Mouse (Mus musculus) hindlimb bud, embryonic 11.5 days (tissue): ENCODE results near the gene Kbtbd12.

Source experiments
- DNase-seq: peaks from one replicate; pipeline ENCODE4 v3.0.0-alpha.2; 2012; ENCODE audit warnings: low read depth, low spot score; ENCODE audit errors: extremely low spot score

Kbtbd12 gene

GRCm38 (mm10) chr6:88637611-88638301, at the start of gene Kbtbd12:
Gene Kbtbd12, minus strand, starts transcription at chr6:88637950.
- DNase-seq: no peak

DNA sequence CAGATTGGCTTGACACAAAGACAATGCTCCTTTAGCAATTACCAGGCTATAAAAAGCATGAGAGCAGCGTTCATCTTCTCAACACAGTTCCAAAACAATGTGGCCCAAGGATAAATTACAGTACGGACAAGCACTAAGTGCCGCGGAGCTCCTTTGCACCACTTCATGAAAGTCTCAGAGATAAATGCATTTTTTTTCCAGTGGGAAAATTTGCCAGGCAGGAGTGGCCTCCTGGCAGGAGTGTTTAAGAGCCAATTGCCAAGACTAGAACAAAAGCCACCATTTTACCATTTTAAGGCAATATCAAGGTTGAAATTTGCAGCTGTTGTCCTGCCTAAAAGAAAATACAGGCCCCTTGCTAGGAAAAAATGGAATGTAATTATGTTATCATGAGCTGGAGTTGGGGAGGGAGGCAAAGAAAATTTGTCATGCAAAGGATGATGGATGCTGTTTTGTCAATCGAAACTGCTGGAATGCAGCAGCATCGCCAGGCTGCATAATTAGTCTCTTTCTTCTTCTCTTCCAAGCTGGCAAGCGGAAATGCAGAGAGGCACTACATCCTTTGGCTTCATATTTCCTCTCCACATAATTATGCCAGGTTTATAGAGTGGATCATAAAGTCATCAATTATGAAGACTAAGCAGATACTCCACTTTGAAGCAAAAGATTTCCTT, 45.8 kb upstream of the Kbtbd12 start:
- DNase-seq: no peak

DNA sequence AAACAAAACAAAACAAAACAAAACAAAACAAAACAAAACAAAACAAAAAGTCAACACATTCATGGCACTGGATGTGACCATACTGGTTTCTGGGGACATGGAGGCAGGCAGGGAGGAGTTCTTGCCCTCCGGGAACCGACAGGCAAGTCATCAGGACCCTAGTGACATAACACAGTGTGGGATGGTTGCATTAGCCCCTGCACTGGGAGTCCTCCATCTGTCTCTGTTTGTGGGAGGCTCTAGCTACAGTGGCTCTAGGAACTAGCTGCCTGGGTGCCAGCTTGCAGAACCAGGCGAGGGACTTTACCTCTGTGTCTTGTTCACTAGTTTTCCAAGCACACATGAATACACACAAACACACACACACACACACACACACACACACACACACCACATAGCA, 43.3 kb upstream of the Kbtbd12 start:
- no peak for DNase-seq

DNA sequence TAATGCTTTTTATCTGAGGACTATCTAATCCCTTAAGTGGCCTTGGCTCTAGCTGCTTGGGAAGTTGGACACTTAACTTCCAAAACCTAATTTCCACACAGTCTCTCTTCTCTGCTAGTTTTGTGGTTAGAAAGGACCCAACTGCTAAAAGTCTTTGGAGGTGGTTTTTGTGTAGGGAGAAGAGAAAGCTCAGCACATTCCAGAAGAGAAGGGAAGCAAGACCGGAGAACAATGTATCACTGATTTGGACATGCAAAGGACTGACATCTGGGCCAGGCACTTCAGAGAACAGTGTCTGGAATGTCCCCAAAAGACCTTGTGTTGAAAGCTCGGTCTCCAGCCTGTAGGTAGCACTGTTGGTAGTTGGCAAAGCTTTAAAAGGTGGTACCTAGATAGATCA, 40.0 kb upstream of the Kbtbd12 start:
- no peak for DNase-seq

- DNase-seq: no peak
These were observed 39.3 kb upstream of the Kbtbd12 start for GRCm38 (mm10) chr6:88676753-88677736.

GRCm38 (mm10) chr6:88675815-88676214, 38.1 kb upstream of the Kbtbd12 start:
- DNase-seq: no peak

DNA sequence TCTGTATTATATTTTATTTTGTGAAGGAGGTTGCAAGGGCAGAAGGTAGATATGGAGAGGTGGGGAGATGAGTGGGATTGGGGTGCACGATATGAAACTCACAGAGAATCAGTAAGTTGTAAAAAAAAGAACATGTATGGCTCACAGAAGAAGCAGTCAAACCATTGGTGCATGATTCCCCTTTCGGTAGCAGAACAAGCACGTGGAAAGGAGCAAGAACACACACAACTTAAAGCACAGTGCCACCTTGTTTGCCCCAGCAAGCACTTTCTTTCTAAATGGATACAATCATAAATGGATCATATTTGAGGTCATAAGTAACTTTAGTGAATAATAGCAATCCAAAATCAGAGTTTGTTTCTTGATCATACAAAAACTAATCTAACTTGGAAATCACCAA, 24.5 kb upstream of the Kbtbd12 start:
- no peak for DNase-seq

DNA sequence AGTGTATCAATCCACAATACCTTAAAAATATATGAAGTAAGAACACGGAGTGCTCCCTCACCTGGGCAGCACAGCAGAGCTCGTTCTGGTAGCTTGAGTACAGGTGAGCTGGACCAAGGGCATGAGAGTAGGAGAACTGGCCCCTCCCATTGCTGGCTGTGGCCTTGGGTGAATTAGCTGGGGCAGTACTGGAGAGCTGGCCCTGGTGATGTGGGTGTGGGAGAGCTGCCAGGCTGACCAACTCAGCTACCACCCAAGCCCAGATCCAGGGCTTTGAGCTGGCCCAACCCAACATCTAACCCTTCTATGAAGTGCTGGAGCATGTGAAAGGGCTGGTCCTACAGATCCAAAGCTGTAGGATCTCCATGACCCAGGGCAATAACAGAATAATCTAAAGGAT, 23.9 kb upstream of the Kbtbd12 start:
- DNase-seq: no peak

- DNase-seq: no peak
These were observed 10.0 kb upstream of the Kbtbd12 start for GRCm38 (mm10) chr6:88647564-88648295.

DNA sequence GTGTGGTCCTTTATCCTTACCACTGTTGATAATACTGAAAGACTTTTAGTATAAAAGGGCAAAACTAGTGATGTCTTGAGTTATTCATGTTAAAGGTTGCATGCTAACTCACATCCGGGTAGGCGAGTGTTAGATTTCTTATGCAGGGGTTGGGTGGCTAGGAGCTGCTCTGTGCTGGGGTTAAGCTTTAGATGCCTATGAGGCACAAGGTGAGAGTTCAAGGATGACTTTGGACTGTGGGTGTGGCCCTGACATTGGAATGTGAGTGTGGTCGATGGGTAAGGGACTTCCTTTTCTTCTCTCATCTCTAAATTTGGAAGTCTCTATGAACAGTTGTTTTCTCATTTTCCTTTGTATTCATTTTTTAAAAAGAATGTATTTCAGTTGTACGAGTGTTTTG, 7.0 kb upstream of the Kbtbd12 start:
- DNase-seq: no peak

GRCm38 (mm10) chr6:88641346-88641920, 3.7 kb upstream of the Kbtbd12 start:
- DNase-seq: no peak

DNA sequence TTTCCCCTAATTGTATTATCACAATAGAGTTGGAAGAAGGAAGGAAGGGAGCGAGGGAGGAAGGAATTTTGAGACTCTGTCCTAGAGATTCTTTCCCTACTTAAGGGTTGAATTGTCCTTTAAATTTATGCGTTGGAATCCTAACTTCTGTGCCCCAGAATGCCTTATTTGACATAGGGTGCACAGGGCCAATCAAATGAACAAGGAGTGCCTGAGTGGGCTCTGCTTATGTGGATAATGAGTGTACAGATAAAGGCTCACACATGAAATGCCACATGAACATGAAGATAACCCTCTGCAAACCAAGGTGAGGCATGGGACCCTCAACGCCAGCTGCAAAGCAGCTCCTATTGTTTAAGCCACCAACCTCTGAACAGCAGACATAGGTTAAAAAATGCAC, 2.6 kb upstream of the Kbtbd12 start:
- DNase-seq: no peak

- no peak for DNase-seq
These were observed 2.2 kb upstream of the Kbtbd12 start for GRCm38 (mm10) chr6:88639921-88640320.

GRCm38 (mm10) chr6:88639372-88639920, 1.7 kb upstream of the Kbtbd12 start:
- DNase-seq: no peak

DNA sequence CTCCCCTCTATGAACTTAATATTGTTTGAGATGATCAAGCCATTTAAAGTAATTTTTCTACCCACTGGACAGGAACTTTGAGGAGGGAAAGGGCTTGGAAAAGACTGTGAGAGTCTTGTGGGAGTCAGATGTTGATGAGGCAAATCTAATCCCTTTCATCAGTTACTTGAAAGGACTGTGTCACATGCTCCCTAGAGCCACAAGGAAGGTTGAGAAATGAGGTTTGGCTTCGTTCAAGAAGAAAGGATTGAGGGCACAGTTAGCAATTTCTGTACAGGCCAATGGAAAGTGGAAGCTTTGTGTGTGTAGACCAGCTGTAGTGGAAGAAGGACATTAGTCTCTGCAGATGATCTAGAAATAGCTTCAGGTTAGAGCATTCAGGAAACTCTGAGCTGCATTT, 1.2 kb upstream of the Kbtbd12 start:
- DNase-seq: no peak

DNA sequence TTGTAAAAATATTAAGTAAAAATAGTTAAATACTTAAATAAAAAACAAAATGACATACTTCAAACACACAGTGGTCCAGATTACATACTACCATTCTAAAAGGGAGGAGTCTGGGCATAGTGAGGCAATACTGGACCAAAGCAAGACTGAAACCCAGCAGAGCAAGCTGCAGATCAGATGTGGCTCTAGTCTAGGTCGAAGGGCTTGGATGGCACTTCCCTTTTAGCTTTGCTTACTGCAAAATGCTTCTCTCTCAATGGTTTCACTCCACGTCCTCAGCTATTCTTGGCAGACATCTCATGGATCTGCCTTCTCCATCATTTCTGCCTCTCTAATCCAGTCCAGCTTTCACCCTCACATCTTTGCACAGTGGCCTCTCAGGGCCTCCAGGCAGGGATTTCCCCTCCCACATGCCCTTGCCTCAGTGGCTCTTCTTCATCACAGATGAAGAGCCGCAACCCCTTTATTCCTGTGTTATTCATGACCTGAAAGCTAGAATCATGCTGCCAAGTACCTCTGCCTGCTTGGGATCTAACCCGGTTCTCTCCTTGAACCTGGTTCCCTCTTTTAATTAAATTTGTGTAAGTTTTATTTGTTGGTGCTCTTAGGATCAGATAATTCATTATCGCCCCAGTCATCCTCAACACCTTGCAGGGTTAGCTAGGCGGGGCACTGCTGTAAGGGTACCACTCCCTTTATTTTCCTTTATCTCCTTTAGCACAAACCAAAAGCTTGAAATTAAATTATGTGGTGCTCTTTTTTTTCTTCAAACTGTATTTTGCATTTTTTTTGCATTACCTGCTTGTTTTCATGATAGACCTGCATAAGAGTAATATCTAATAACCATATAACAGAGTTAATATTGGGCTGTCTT, 1.6 kb downstream of the Kbtbd12 start:
- no peak for DNase-seq

GRCm38 (mm10) chr6:88631293-88631692, 6.5 kb downstream of the Kbtbd12 start:
- no peak for DNase-seq

DNA sequence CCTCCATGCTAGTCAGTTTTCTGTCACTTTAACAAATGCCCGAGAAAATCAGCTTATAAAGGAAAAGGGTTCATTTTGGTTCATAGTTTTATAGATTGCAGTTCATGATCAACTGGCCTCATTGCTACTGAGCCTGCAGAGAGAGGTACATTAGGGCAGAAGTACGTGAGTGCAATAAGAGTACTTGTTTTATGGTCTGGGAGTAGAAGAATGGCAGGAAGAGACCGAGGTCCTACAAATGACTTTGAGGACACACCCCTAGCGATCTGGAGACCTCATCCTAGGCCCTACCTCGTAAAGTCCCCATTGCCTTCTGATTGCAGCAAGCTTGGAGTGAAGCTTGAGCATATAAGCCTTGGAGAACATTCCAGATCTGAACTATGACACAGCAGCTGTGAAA, 7.2 kb downstream of the Kbtbd12 start:
- no peak for DNase-seq

DNA sequence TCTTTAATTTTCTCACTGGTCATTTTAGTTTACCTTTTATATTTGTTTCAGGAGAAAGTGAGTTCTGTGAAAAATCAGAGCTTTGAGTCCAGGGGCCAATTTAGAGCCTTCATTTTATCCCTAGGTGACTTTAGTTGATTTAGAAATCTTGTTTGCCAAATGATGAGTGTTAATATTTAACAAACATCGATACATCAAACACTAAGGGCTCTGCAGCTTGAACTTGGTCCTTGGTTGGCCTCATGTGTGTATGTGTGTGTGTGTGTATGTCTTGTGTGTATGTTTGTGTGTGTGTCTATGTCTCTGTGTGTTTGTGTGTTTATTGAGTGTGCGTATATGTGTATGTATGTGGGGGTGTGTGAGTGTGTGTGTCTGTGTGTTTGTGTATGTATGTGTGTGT, 7.9 kb downstream of the Kbtbd12 start:
- DNase-seq: no peak
